Mouse (Mus musculus) bone marrow, adult 2 months (tissue): ENCODE data around the gene Optc. TPM values are rescaled to one million over a fixed set of nuclear protein-coding genes. Genes with fewer than 3 reads are reported as not detected.

Experiments
- H3K27ac ChIP-seq: fragments of 200-500 bp; 2 replicates; pipeline ENCODE4 v1.5.1; 2012; ENCODE audit warnings: low read depth, mild to moderate bottlenecking, control low read depth, inconsistent platforms, low read length; ENCODE audit not compliant: control insufficient read depth, poor library complexity, insufficient read depth
- H3K4me1 ChIP-seq: fragments of 200-500 bp; 2 replicates; pipeline ENCODE4 v1.6.1; 2011; ENCODE audit warnings: low read length; ENCODE audit not compliant: control insufficient read depth, insufficient read depth
- H3K4me3 ChIP-seq: fragments of 200-500 bp; replicated peaks from 2 replicates; pipeline ENCODE3; 2011; ENCODE audit warnings: mild to moderate bottlenecking, low read depth, low read length, control low read depth; ENCODE audit not compliant: control insufficient read depth
- CTCF ChIP-seq: fragments of 200-500 bp; IDR thresholded peaks from 2 replicates; pipeline ENCODE4 v1.5.1; 2011; ENCODE audit warnings: low read length, control low read depth; ENCODE audit not compliant: control insufficient read depth, insufficient read depth
- POLR2A ChIP-seq: fragments of 200-500 bp; IDR thresholded peaks from 2 replicates; pipeline ENCODE4 v1.6.1; 2011; ENCODE audit warnings: low read depth, mild to moderate bottlenecking, control low read depth, low read length, borderline replicate concordance; ENCODE audit not compliant: control insufficient read depth
- WGBS: fragments of 180-500 bp; shearing (Covaris S2); methylation state at CpG from one replicate; pipeline ENCODE4 v1.1.7; 2018; 5-methylcytosine and 5-hydroxymethylcytosine counted together
- polyA plus RNA-seq: library from polyadenylated mRNA; stranded (reverse); fragments of >200 nt; gene quantifications from 2 replicates; pipeline ENCODE4 v1.2.4, GENCODE M21; 2011; ENCODE audit warnings: low replicate concordance; ENCODE audit not compliant: missing spikeins, insufficient read depth, insufficient read length

Optc gene
- polyA plus RNA-seq, 1 experiment: not detected

DNA sequence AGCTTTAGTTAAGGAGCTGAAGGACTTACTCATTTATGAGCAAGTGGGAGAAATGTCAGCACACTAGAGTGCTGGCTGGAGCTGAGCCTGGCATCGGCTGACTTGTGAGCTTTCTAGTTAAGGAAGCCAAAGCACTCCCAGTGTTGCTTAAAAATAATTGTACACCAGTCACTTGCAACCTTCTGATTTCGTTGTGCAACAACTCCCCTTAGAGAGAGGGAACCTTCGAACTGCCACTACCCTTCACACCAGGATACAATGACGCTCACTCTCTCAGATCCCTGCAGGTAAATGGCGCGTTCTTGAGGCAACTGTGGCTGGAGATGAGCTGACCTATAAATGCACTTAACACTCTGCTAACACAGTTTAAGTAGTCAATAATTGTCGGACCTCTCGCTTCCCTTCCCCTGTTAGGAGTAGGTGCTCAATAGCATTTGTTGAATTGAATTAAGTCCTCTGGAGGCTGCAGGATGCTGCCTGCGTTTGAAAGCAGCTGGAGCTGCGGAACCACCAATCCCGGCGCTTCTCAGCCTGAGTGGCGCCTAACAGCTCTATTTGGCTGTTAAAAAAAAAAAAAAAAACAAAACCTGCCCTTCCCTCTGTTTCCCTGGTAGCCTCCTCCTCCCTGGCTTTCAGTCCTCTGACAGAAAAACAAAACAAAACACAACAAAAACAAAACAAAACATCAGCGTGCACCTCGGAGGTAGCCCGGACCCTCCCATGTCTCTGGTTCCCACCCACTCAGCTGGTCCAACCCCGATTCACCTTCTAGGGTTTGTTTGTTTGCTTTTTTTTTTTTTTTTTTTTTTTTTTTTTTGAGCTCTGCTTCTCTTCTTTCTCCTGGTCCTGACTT lies 53.2 kb downstream of the Optc start:
- WGBS: 19% methylated on average over 17 of the region's 17 CpGs
- TF ChIP-seq POLR2A (no peak), CTCF (no peak)
- Histone ChIP-seq H3K27ac (no peak overlapping the region), H3K4me3 (no peak overlapping the region), H3K4me1 (peaks cover 1% of the 10 kb centered on the region; the same call in 1 of the 2 replicates)

Other genes starting within 250 kb of the Optc start
- not detected in 2 replicates for gene Zbed6, start 247.1 kb downstream of the Optc start, polyA plus RNA-seq
- gene Gm38394, start 246.7 kb downstream of the Optc start, polyA plus RNA-seq: 9.1 and 13.1 TPM in 2 replicates
- gene Lax1, start 217.9 kb downstream of the Optc start, polyA plus RNA-seq: 9.5 and 16.1 TPM in 2 replicates
- gene Atp2b4, start 107.0 kb downstream of the Optc start, polyA plus RNA-seq: 37.6 and 43.7 TPM in 2 replicates
- gene Prelp, start 13.4 kb upstream of the Optc start, polyA plus RNA-seq: 1.8 and 4.5 TPM in 2 replicates
- 0.31 TPM in 1 of 2 replicates, not detected in the other for gene Fmod, start 129.3 kb upstream of the Optc start, polyA plus RNA-seq
- 79.9 and 89.5 TPM in 2 replicates for gene Btg2, start 171.1 kb upstream of the Optc start, polyA plus RNA-seq
- gene Chit1, start 203.2 kb upstream of the Optc start, polyA plus RNA-seq: not detected in 2 replicates